Mouse (Mus musculus): ENCODE measurements around the gene Coq10a. TPM values are rescaled to one million over a fixed set of nuclear protein-coding genes. Genes with fewer than 3 reads are reported as not detected.
A peak's percentile ranks its signal among the peaks of the same experiment; 100 is the strongest.

Gene Coq10a
- polyA plus RNA-seq (2014; fragmentation: Nextera tagmentation; extraction: Ambion mirVana): 19.0 and 24.1 TPM in 2 replicates

- peak within 1 kb of the TSS; percentile 70 for H3K9ac ChIP-seq (ENCODE audit: low read length)
- H3K4me2 ChIP-seq (ENCODE audit: low read depth): peak within 1 kb of the TSS; percentile 88
- no peaks in the 10 kb centered on the region for H3K27me3 ChIP-seq (ENCODE audit: control insufficient read depth, insufficient read depth, low read length)
- DNase-seq (ENCODE audit: low spot score): peak; percentile 92
- WGBS: under 1% methylated on average over 86 of the region's 87 CpGs
- 0 out of 2 replicates have a peak, but pooled peaks cover 4% of the 10 kb centered on the region for H3K36me3 ChIP-seq (ENCODE audit: control insufficient read depth, insufficient read depth, low read length)
- peak within 1 kb of the TSS; percentile 88 for H3K27ac ChIP-seq (ENCODE audit: low read depth, low read length)
- H3K4me3 ChIP-seq (ENCODE audit: low read depth, low read length): peak within 1 kb of the TSS; percentile 67
- no peaks in the 10 kb centered on the region for H3K4me1 ChIP-seq (ENCODE audit: control insufficient read depth, insufficient read depth, low read length)
- no peaks in the 10 kb centered on the region for H3K9me3 ChIP-seq (ENCODE audit: control insufficient read depth, low read length)
- peak; percentile 92 for ATAC-seq (ENCODE audit: insufficient read depth, low FRiP score, low TSS enrichment)
Measured at GRCm38 (mm10) chr10:128368402-128369217, at the start of gene Coq10a. TSS of gene Coq10a (minus strand) at chr10:128368997.

GRCm38 (mm10) chr10:128414848-128415247 is 46.1 kb upstream of the Coq10a start:
- ATAC-seq (ENCODE audit: insufficient read depth, low FRiP score, low TSS enrichment): no peak
- H3K4me2 ChIP-seq (ENCODE audit: low read depth): no peak overlapping the region
- no peak overlapping the region for H3K9ac ChIP-seq (ENCODE audit: low read length)
- H3K36me3 ChIP-seq (ENCODE audit: control insufficient read depth, insufficient read depth, low read length): peaks cover 9% of the 10 kb centered on the region
- WGBS: 94% methylated on average over 5 of the region's 5 CpGs
- no peaks in the 10 kb centered on the region for H3K9me3 ChIP-seq (ENCODE audit: control insufficient read depth, low read length)
- no peaks in the 10 kb centered on the region for H3K27me3 ChIP-seq (ENCODE audit: control insufficient read depth, insufficient read depth, low read length)
- no peak for DNase-seq (ENCODE audit: low spot score)
- peaks cover 16% of the 10 kb centered on the region for H3K4me1 ChIP-seq (ENCODE audit: control insufficient read depth, insufficient read depth, low read length)
- no peak overlapping the region for H3K4me3 ChIP-seq (ENCODE audit: low read depth, low read length)
- no peak overlapping the region for H3K27ac ChIP-seq (ENCODE audit: low read depth, low read length)

DNA sequence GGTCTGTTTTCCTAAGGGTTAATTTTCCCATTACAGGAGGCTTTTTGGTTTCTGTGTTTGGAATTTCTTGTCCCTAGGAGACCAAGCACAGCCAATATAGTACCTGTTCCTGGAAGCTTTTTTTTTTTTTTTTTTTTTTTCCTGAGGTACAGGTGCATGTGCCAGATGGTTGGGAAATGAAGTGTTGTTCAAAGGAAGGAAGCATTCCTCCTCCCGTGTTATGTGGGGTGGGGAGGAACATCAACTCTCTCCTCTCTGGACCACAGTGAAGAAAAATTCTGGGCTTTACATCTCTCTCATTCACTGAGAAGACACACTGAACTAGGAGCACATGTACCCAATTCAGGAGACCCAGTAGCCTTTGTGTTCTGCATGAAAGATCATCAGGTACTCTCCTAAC is 44.3 kb upstream of the Coq10a start:
- H3K4me2 ChIP-seq (ENCODE audit: low read depth): 0 out of 2 replicates have a peak overlapping the region, but pooled peaks have one; percentile 91
- DNase-seq (ENCODE audit: low spot score): no peak
- no peaks in the 10 kb centered on the region for H3K9me3 ChIP-seq (ENCODE audit: control insufficient read depth, low read length)
- H3K4me3 ChIP-seq (ENCODE audit: low read depth, low read length): no peak overlapping the region
- no peak overlapping the region for H3K9ac ChIP-seq (ENCODE audit: low read length)
- H3K36me3 ChIP-seq (ENCODE audit: control insufficient read depth, insufficient read depth, low read length): peaks cover 9% of the 10 kb centered on the region; the same call in 1 of the 2 replicates
- H3K27me3 ChIP-seq (ENCODE audit: control insufficient read depth, insufficient read depth, low read length): no peaks in the 10 kb centered on the region
- peaks cover 22% of the 10 kb centered on the region for H3K4me1 ChIP-seq (ENCODE audit: control insufficient read depth, insufficient read depth, low read length)
- no peak overlapping the region for H3K27ac ChIP-seq (ENCODE audit: low read depth, low read length)
- no peak for ATAC-seq (ENCODE audit: insufficient read depth, low FRiP score, low TSS enrichment)
- WGBS: 75% methylated on average over 1 of the region's 1 CpGs

DNA sequence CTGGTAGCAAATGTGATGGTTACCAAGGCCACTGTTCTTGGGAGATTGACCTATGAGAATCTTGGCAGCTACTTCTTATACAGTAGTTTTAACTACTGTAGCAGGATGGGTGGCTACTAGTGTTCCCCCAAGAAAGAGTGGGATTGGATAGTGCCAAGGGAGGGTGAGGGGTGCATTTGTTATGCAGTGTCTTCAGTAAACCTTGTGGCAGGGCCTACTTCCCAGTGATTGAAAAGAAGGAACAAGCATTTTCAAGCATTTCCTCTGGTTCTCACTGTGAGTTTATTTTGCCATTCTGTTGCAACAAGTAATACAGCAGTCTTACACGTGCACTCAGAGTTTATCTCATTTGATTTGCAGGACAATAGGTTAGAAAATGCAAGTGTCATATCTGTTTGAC is 43.8 kb upstream of the Coq10a start:
- no peaks in the 10 kb centered on the region for H3K9me3 ChIP-seq (ENCODE audit: control insufficient read depth, low read length)
- peaks cover 9% of the 10 kb centered on the region; the same call in 1 of the 2 replicates for H3K36me3 ChIP-seq (ENCODE audit: control insufficient read depth, insufficient read depth, low read length)
- no peak for DNase-seq (ENCODE audit: low spot score)

DNA sequence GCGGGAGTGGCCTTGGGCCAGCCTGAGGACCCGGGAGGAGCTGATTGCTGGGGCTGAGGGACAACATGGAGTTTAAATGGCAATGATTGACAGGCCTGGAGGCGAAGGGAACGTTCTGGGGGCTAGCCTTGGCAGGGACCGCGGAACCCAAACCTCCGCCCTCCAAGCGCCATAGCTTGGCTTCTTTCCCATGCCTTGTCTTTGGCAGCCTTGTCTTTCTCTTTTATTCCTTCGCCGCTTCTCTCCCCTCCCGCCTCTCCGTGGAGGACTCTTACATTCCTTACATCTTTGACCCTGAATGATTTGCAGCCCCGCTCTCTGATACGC is 43.2 kb upstream of the Coq10a start:
- Histone ChIP-seq H3K4me1 (ENCODE audit: control insufficient read depth, insufficient read depth, low read length) (peaks cover 23% of the 10 kb centered on the region), H3K9me3 (ENCODE audit: control insufficient read depth, low read length) (no peaks in the 10 kb centered on the region), H3K27me3 (ENCODE audit: control insufficient read depth, insufficient read depth, low read length) (no peaks in the 10 kb centered on the region), H3K4me3 (ENCODE audit: low read depth, low read length) (peak overlapping the region; percentile 92), H3K9ac (ENCODE audit: low read length) (peak overlapping the region; percentile 84), H3K36me3 (ENCODE audit: control insufficient read depth, insufficient read depth, low read length) (peaks cover 9% of the 10 kb centered on the region; the same call in 1 of the 2 replicates), H3K27ac (ENCODE audit: low read depth, low read length) (peak overlapping the region; percentile 76), H3K4me2 (ENCODE audit: low read depth) (peak overlapping the region; percentile 91)
- DNase-seq (ENCODE audit: low spot score) (no peak), ATAC-seq (ENCODE audit: insufficient read depth, low FRiP score, low TSS enrichment) (no peak)
- 1% methylated on average over 14 of the region's 14 CpGs for WGBS

More for the DNA sequence above, 43.8 kb upstream of the Coq10a start:
- 68% methylated on average over 1 of the region's 1 CpGs for WGBS
- peak overlapping the region; percentile 92 for H3K4me3 ChIP-seq (ENCODE audit: low read depth, low read length)
- H3K27ac ChIP-seq (ENCODE audit: low read depth, low read length): no peak overlapping the region
- H3K9ac ChIP-seq (ENCODE audit: low read length): peak overlapping the region; percentile 84
- H3K4me1 ChIP-seq (ENCODE audit: control insufficient read depth, insufficient read depth, low read length): peaks cover 23% of the 10 kb centered on the region
- no peak for ATAC-seq (ENCODE audit: insufficient read depth, low FRiP score, low TSS enrichment)
- peak overlapping the region; percentile 91 for H3K4me2 ChIP-seq (ENCODE audit: low read depth)
- H3K27me3 ChIP-seq (ENCODE audit: control insufficient read depth, insufficient read depth, low read length): no peaks in the 10 kb centered on the region

GRCm38 (mm10) chr10:128411211-128412054 is 42.6 kb upstream of the Coq10a start, which contains the start of the genes Nabp2 and Rnf41:
TSS of gene Nabp2 (minus strand) at chr10:128411492.
TSS of gene Rnf41 (plus strand) at chr10:128411657.
- WGBS: 0% methylated on average over 42 of the region's 50 CpGs

GRCm38 (mm10) chr10:128410560-128410845 is 41.7 kb upstream of the Coq10a start:
- Histone ChIP-seq H3K27ac (ENCODE audit: low read depth, low read length) (peak overlapping the region; percentile 76; the same call in 1 of the 2 replicates), H3K4me1 (ENCODE audit: control insufficient read depth, insufficient read depth, low read length) (peaks cover 23% of the 10 kb centered on the region)
- no peak for ATAC-seq (ENCODE audit: insufficient read depth, low FRiP score, low TSS enrichment)

More at GRCm38 (mm10) chr10:128411211-128412054, 42.6 kb upstream of the Coq10a start, which contains the start of the genes Nabp2 and Rnf41:
- no peaks in the 10 kb centered on the region for H3K27me3 ChIP-seq (ENCODE audit: control insufficient read depth, insufficient read depth, low read length)
- peak within 1 kb of the TSS; percentile 92 for H3K4me3 ChIP-seq (ENCODE audit: low read depth, low read length)
- H3K9ac ChIP-seq (ENCODE audit: low read length): peak within 1 kb of the TSS; percentile 84
- peaks cover 23% of the 10 kb centered on the region for H3K4me1 ChIP-seq (ENCODE audit: control insufficient read depth, insufficient read depth, low read length)
- peak within 1 kb of the TSS; percentile 76 for H3K27ac ChIP-seq (ENCODE audit: low read depth, low read length)
- no peaks in the 10 kb centered on the region for H3K9me3 ChIP-seq (ENCODE audit: control insufficient read depth, low read length)
- H3K4me2 ChIP-seq (ENCODE audit: low read depth): peak within 1 kb of the TSS; percentile 91
- peaks cover 7% of the 10 kb centered on the region; the same call in 1 of the 2 replicates for H3K36me3 ChIP-seq (ENCODE audit: control insufficient read depth, insufficient read depth, low read length)
- peak; percentile 87 for ATAC-seq (ENCODE audit: insufficient read depth, low FRiP score, low TSS enrichment)
- peak; percentile 99 for DNase-seq (ENCODE audit: low spot score)

DNA sequence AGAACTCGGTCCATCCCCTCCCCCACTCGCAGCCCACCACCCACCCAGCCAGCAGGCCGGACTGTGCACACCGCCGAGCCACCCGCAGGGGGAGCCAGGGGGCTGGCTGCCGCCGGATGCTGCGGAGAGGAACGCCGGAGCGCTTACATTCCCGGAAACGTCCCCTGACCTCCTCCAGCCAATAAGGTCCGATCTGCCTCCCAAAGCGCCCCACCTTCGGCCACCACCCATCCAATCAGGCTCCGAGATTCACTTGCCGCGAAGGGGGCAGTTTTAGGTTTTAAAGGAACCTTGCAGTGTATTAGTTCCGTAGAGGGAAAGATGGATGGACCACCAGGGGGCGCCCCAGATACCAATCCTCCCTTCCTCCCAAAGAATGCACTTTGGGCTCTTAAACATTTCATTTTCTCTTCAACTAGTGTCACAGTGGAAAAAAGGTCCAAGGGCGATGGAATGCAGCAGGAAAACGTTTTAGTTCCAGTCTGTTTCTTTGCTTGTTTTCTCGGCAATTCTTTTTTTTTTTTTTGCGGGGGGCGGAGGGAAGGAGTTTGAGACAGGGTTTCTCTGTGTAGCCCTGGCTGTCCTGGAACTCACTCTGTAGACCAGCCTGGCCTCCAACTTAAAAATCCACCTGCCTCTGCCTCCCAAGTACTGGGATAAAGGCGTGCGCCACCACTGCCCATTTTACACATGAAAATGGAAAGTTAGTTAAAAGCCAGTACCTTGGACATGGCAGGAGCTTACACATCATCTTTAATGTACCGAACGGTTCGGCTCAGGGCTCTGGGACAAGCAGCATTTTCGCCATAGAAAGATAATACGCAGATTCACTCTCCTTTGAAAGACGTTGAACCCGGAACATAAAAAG is 41.1 kb upstream of the Coq10a start:
- Histone ChIP-seq H3K4me3 (ENCODE audit: low read depth, low read length) (peak overlapping the region; percentile 92), H3K9ac (ENCODE audit: low read length) (peak overlapping the region; percentile 72), H3K4me2 (ENCODE audit: low read depth) (peak overlapping the region; percentile 91), H3K4me1 (ENCODE audit: control insufficient read depth, insufficient read depth, low read length) (peaks cover 23% of the 10 kb centered on the region), H3K27me3 (ENCODE audit: control insufficient read depth, insufficient read depth, low read length) (no peaks in the 10 kb centered on the region), H3K36me3 (ENCODE audit: control insufficient read depth, insufficient read depth, low read length) (0 out of 2 replicates have a peak, but pooled peaks cover 2% of the 10 kb centered on the region), H3K9me3 (ENCODE audit: control insufficient read depth, low read length) (no peaks in the 10 kb centered on the region), H3K27ac (ENCODE audit: low read depth, low read length) (peak overlapping the region; percentile 58)
- ATAC-seq (ENCODE audit: insufficient read depth, low FRiP score, low TSS enrichment) (peak; percentile 88), DNase-seq (ENCODE audit: low spot score) (peak; percentile 97)
- WGBS: 5% methylated on average over 36 of the region's 36 CpGs

More at GRCm38 (mm10) chr10:128410560-128410845, 41.7 kb upstream of the Coq10a start:
- H3K27me3 ChIP-seq (ENCODE audit: control insufficient read depth, insufficient read depth, low read length): no peaks in the 10 kb centered on the region
- H3K36me3 ChIP-seq (ENCODE audit: control insufficient read depth, insufficient read depth, low read length): peaks cover 3% of the 10 kb centered on the region; the same call in 1 of the 2 replicates
- H3K9ac ChIP-seq (ENCODE audit: low read length): no peak overlapping the region
- peak overlapping the region; percentile 91 for H3K4me2 ChIP-seq (ENCODE audit: low read depth)
- peak overlapping the region; percentile 92 for H3K4me3 ChIP-seq (ENCODE audit: low read depth, low read length)
- no peaks in the 10 kb centered on the region for H3K9me3 ChIP-seq (ENCODE audit: control insufficient read depth, low read length)
- no peak for DNase-seq (ENCODE audit: low spot score)
- WGBS: 23% methylated on average over 4 of the region's 4 CpGs
